Mouse (Mus musculus) frontal cortex, adult (tissue): ENCODE data around the gene Rep15.

Source experiments
- ATAC-seq: cut with Nextera tagmentation; 2 replicates; pipeline ENCODE4 v1.9.2; 2017; ENCODE audit warnings: mild to moderate bottlenecking, moderate library complexity, mixed read lengths; ENCODE audit not compliant: low TSS enrichment

The Rep15 gene

DNA sequence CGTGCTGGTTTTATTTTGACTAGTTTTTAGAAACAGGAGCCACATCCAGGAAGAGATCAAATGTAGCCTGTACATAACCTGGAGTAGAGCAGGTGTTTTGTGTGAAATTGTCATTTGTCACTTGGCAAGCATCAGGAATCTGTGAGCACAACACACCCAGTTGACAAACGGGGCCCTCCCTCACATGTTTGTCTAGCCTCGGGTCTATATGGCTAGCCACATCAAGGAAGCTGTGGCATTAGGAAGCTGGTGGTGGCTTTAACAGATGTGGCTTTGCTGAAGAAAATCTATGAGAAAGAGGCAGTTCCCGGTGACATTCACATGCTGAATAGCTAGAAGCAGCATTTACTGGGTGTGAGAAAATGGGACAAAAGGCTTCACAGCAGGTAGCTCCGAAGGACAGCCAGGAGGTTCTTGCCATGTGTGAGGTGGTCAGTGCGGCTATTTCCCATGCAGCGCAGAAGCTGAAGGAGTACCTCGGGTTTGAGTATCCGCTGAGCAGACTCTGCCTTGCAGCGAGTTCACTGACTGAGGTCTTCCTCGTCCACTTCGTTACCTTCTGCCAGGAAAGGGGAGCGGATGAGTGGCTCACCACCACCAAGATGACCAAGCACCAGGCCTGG is at the start of gene Rep15:
Gene Rep15, plus strand, starts transcription at position 282 of the 623 bp plus-strand sequence.
- no peak for ATAC-seq

DNA sequence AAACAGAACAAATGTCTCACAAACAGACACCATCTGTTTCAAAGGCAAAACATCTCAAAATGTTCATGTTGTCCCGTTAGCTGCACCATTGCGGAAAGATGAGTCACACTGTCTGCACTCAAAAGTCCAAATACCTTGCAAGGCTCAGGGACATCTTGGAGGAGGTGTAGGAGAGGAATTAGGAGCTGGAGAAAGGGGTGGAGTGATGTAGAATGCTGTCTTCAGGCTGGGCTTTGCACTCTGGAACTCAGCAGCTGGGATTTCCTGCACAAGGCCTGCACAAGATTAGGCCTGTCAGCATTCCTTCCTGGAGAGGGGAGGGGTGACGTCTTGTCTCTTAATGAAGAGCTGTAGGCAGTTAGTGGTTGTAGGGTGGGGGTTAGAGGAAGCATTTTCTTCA is 47.8 kb upstream of the Rep15 start:
- ATAC-seq, result peak; percentile 91

GRCm38 (mm10) chr6:146994236-146994635 is 38.1 kb upstream of the Rep15 start:
- 0 out of 2 replicates have a peak, but pooled peaks have one; percentile 56 for ATAC-seq

DNA sequence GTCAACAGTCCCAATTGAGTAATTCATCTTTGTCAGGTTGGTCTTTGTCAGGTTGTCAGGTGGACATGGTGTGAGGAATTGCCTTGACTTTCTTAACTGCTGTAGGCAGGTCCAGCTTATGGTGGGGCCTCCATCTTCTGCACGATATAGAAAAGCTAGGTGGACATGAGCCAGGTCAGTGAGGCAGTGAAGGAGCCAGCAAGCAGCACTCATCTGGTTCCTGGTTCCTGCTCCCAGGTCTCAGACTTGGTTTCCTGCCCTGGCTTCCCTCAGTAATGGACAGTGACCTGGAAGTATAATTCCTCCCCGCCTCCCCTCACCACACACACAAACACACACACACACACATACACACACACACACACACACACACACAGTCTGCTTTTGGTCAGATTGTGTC is 37.0 kb upstream of the Rep15 start:
- ATAC-seq, result no peak

DNA sequence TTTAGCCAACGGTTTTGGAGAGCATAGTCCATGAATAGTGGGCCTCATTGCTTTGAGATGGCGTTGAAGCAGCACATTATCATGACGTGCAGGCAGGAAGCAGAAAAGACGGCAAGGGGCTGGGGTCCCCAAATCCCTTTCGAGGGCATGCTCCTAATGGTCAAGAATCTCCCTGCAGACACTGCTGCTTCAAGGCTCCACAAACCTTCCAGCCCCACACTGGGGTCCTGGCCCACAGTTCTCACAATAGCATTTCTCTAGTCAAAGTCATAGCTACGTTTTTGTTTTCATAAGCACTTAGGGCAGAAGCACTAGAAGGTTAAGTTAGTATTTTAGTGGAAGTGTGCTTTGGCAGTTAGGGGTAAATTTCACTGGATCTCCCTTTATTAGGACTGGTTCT is 36.5 kb upstream of the Rep15 start:
- ATAC-seq, result no peak

DNA sequence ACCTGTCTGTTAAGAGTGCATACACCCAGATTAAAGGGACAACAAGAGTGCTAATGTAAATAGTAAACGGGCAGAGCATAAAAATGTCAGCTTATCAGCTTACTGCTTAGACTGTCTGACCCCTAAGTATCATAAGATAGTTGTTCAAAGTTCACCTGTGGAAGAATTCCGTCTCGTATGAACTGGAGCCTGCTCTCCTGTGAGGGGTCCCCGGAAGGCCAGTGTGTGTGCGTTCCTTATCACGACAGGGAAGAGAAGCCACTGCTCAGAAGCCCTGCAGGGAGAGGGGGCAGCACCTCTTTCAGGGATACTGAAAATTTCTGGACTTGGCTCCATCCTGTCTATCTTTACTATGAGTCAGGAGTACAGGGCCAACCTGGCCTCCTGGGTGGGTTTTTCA is 35.4 kb upstream of the Rep15 start:
- no peak for ATAC-seq

DNA sequence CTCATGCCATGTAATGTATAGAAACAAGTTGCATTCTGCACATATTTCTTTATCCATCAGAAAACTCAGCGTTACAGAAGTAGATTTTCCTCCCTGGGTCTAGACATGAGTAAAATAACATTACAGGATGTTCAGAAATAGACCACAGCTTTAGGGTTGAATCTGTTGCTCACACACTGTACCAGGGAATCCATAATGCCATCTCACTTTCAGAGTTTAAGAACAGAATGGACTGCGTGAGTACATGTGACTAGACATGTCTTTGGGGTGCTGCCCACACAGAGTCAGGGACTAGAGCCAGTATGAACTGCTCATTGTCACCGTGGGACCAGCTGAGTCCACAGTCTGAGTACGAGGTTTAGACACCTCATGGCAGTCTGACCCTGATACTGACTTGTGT is 33.7 kb upstream of the Rep15 start:
- peak; percentile 53 for ATAC-seq

- peak; percentile 93 for ATAC-seq
Measured at GRCm38 (mm10) chr6:146999302-146999701, 33.1 kb upstream of the Rep15 start.

DNA sequence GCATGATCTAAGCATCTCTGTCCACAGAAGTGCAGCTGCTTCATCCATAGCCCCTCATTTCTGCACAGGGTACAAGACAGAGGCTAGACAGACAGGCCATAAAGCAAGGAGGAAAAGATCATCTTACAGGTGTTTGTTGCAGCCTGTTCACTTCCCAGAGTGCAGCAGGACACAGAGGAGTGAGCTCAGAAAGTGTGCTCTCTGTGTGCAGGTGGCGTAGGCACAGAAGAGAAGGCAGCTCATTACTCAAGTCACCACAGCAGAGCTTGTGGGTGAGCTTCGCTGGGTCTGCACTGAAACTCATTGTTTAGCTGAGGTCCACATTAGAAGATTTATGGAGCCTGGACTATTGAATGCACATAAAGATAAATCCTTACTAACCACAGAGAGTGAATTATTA is 32.6 kb upstream of the Rep15 start:
- peak; percentile 78 for ATAC-seq

- no peak for ATAC-seq
Measured at GRCm38 (mm10) chr6:147008148-147008547, 24.2 kb upstream of the Rep15 start.

DNA sequence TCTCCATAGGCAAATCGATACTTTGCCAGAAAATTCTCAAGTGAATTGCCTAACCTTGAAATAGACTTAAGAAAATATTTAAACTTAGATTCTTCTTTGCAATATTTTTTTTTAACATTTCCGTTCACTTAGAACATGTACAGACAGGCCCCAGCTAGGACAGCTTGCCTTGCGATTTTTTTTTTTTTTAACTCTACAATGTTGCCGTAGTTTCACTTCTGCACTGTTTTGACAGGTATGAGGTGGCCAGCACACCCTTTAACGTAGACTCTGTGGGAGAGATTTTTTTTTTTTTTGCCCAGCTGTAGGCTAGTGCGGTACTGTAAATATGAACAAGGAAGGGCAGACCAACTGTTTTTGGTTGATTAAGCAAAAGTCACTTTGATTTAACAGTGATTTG is 22.0 kb upstream of the Rep15 start:
- ATAC-seq, result no peak

GRCm38 (mm10) chr6:147010811-147011520 is 21.4 kb upstream of the Rep15 start:
- ATAC-seq, result no peak

DNA sequence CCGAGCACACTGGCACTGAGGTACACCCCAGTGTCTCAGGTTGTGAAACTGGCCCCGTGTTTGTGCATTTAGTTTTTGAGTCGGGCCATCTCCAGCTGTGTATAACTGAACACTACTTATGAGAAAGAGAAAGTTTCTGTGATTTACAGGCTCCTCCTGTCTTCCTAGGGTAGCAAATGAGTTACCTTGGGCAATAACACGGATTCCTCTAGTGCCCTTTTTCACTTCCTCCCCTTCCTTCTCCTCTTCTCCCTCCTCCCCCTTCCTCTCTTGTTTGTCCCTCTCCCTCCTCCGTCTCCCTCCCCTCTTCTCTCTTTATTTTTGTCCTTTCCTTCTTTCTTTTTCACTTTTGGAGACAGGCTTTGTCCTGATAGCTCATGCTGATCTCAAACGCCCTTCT is 20.8 kb upstream of the Rep15 start:
- ATAC-seq, result no peak

DNA sequence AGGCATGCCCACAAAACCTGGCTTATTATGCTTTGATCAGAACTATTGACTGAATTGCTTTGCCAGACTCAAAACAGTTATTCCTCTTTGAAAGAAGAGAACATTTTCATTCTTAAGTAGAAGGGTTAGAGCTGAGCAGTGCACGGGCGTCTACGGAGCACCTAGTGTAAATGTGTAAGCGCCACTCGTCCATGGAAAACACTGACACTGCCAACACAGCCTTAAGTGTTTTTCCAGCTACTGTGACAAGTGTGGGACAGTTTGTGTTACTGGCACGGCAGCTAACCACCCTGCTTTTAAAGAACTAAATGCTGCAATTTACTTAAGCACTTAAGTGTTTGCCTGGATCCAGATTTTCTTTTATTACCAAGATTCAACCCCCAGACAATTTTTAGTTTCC is 20.4 kb upstream of the Rep15 start:
- ATAC-seq, result no peak; the same call in 1 of the 2 replicates

- no peak for ATAC-seq
Measured at GRCm38 (mm10) chr6:147013546-147013945, 18.8 kb upstream of the Rep15 start.

GRCm38 (mm10) chr6:147017906-147018305 is 14.5 kb upstream of the Rep15 start:
- ATAC-seq, result no peak

GRCm38 (mm10) chr6:147018364-147018763 is 14.0 kb upstream of the Rep15 start:
- no peak for ATAC-seq

- ATAC-seq, result no peak
Measured at GRCm38 (mm10) chr6:147021181-147021580, 11.2 kb upstream of the Rep15 start.

- ATAC-seq, result peak; percentile 81
Measured at GRCm38 (mm10) chr6:147022375-147023132, 9.8 kb upstream of the Rep15 start.

DNA sequence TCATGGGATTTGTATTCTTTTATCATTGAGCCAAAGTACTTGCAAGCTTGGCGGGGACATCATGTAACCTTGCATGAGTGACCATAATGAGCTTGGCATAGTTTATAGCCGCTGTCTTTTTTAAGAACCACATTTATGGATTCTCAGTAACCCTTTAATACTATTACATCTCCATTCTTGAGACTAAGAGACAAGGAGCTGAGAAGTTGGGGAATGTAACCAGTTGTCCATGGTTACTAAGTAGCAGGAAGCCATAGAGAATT is 9.3 kb upstream of the Rep15 start:
- no peak for ATAC-seq

GRCm38 (mm10) chr6:147023568-147023967 is 8.8 kb upstream of the Rep15 start:
- no peak for ATAC-seq

- no peak for ATAC-seq
Measured at GRCm38 (mm10) chr6:147024761-147025160, 7.6 kb upstream of the Rep15 start.

DNA sequence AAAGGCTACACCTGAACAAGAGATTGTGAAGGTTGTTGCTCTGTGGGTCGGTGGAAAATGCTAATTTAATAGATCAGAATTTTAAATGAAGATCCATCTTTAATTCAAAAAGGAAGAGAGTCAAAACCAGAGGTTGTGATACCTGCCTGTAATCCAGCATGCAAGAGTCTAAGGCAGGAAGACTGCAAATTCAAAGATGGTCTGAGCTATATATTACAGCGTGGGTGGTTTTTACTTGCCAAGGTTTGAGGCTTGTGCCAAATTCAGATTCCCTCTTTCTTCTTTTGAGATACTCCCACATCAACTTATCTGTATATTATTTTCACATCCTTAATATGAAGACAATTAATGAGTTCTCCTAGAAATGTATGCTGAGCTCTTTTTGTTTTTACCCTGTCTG is 4.0 kb upstream of the Rep15 start:
- ATAC-seq, result peak; percentile 56; the same call in 1 of the 2 replicates
